Mouse (Mus musculus): ENCODE measurements at regions not wholly inside any gene's neighbourhood (a gene's known extent, or its start where the extent isn't known, plus 50 kb on each side); places are given as distances from the start of the nearest gene placed in this dataset.

- no peak for DNase-seq (ENCODE audit: low spot score in 2 of 2)
- Histone ChIP-seq H3K27ac (no peak overlapping the region), H3K4me3 (no peak overlapping the region)
- no peak for TF ChIP-seq CTCF (conservative IDR thresholded peaks at IDR 0.05)
These were observed 69.6 kb downstream of the Cetn3 start for GRCm38 (mm10) chr13:81852309-81852978.

DNA sequence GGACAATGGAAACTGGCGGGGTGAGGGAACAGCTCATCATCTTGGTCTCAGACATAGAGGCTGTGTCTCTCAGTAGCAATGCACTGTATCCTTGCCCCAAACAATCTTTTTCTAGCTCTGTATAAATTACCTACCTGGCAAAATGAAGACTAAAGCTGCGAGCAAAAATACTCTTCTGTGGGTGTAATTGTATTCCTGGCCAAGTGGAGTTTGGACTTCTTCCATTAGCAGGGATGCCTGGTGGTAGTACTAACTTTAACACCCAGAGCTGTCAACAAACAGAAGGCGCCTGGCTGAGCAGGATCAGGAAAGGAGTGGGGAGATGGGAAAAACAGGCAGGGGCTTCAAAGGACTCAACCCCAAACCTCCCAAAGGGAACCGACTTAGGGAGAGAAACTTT is 73.2 kb downstream of the Cetn3 start:
- Histone ChIP-seq H3K27ac (no peak overlapping the region; the same call in 1 of the 2 replicates), H3K4me3 (no peak overlapping the region)
- peak; percentile 26; the same call in 1 of the 2 replicates for TF ChIP-seq CTCF (conservative IDR thresholded peaks at IDR 0.05)
- DNase-seq (ENCODE audit: low spot score in 2 of 2): peak; percentile 36 to 64

- TF ChIP-seq CTCF (conservative IDR thresholded peaks at IDR 0.05): no peak
- no peak overlapping the region for H3K27ac ChIP-seq
- DNase-seq (ENCODE audit: low spot score in 2 of 2): no peak
- no peak overlapping the region for H3K4me3 ChIP-seq
These were observed 77.8 kb downstream of the Cetn3 start for GRCm38 (mm10) chr13:81860683-81861082.

GRCm38 (mm10) chr13:81861886-81862600 is 79.2 kb downstream of the Cetn3 start:
- H3K4me3 ChIP-seq: no peak overlapping the region
- no peak overlapping the region for H3K27ac ChIP-seq
- no peak for DNase-seq (ENCODE audit: low spot score in 2 of 2)
- TF ChIP-seq CTCF (conservative IDR thresholded peaks at IDR 0.05): no peak

- no peak for TF ChIP-seq CTCF (conservative IDR thresholded peaks at IDR 0.05)
- no peak overlapping the region for H3K4me3 ChIP-seq
- no peak for DNase-seq (ENCODE audit: low spot score in 2 of 2)
- H3K27ac ChIP-seq: no peak overlapping the region
These were observed 88.3 kb downstream of the Cetn3 start for GRCm38 (mm10) chr13:81871226-81871625.

- no peak for TF ChIP-seq CTCF (conservative IDR thresholded peaks at IDR 0.05)
- H3K27ac ChIP-seq: no peak overlapping the region
- DNase-seq (ENCODE audit: low spot score in 2 of 2): no peak
- no peak overlapping the region for H3K4me3 ChIP-seq
These were observed 103.0 kb downstream of the Cetn3 start for GRCm38 (mm10) chr13:81885879-81886278.

DNA sequence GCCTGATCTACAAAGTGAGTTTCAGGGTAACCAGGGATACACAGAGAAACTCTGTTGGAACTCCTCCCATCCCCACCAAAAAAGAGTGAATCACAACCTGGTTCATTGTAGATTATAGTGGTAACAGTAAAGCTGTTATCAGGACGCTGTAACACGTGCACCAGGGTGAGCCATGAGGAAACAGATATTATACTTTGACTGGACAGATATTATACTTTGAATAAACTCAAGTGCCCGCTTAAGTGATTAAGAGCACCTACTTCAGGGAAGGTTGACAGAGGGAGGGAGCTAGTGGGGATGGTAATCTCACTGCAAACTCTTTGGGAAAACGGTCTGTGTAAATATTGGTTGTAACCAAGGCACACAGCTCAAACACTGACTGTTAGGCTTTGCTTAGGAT is 147.4 kb downstream of the Cetn3 start:
- no peak for DNase-seq (ENCODE audit: low spot score in 2 of 2)
- H3K4me3 ChIP-seq: no peak overlapping the region
- no peak for TF ChIP-seq CTCF (conservative IDR thresholded peaks at IDR 0.05)
- H3K27ac ChIP-seq: no peak overlapping the region

- H3K4me3 ChIP-seq: no peak overlapping the region
- TF ChIP-seq CTCF (conservative IDR thresholded peaks at IDR 0.05): no peak
- no peak for DNase-seq (ENCODE audit: low spot score in 2 of 2)
- no peak overlapping the region for H3K27ac ChIP-seq
These were observed 148.3 kb downstream of the Cetn3 start for GRCm38 (mm10) chr13:81931199-81931598.

- no peak for TF ChIP-seq CTCF (conservative IDR thresholded peaks at IDR 0.05)
- Histone ChIP-seq H3K27ac (no peak overlapping the region), H3K4me3 (no peak overlapping the region)
- no peak for DNase-seq (ENCODE audit: low spot score in 2 of 2)
These were observed 154.2 kb downstream of the Cetn3 start for GRCm38 (mm10) chr13:81937061-81937460.

GRCm38 (mm10) chr13:81944047-81944446 is 161.2 kb downstream of the Cetn3 start:
- TF ChIP-seq CTCF (conservative IDR thresholded peaks at IDR 0.05): peak; percentile 97
- peak; percentile 82 to 90 for DNase-seq (ENCODE audit: low spot score in 2 of 2)
- Histone ChIP-seq H3K4me3 (peak overlapping the region; percentile 57), H3K27ac (peak overlapping the region; percentile 67)

DNA sequence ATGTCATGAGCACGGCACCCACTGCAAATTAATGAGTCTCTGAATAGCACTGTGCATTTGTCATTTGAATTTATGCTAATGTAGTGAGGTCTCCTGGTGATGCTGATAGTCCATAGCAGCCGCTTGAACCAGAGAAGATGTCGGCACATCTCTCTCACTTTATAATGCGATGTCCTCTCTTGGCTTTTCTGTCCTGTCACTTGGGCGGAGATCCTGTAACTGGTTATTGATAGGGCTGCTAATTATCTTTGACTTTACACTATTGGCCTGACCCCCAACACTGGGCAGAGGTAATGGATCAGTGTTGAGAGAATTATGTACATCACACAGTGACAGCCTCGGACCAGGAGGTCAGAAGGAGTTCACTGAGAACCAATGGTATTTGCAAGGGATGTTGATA is 161.6 kb downstream of the Cetn3 start:
- DNase-seq (ENCODE audit: low spot score in 2 of 2): no peak
- Histone ChIP-seq H3K4me3 (peak overlapping the region; percentile 57), H3K27ac (peak overlapping the region; percentile 67)
- no peak for TF ChIP-seq CTCF (conservative IDR thresholded peaks at IDR 0.05)

- Histone ChIP-seq H3K27ac (no peak overlapping the region), H3K4me3 (peak overlapping the region; percentile 19; the same call in 1 of the 2 replicates)
- TF ChIP-seq CTCF (conservative IDR thresholded peaks at IDR 0.05): no peak
- no peak for DNase-seq (ENCODE audit: low spot score in 2 of 2)
These were observed 162.9 kb downstream of the Cetn3 start for GRCm38 (mm10) chr13:81945741-81946140.

GRCm38 (mm10) chr13:81965431-81965830 is 182.6 kb downstream of the Cetn3 start:
- Histone ChIP-seq H3K4me3 (no peak overlapping the region), H3K27ac (no peak overlapping the region)
- no peak for TF ChIP-seq CTCF (conservative IDR thresholded peaks at IDR 0.05)
- DNase-seq (ENCODE audit: low spot score in 2 of 2): no peak

DNA sequence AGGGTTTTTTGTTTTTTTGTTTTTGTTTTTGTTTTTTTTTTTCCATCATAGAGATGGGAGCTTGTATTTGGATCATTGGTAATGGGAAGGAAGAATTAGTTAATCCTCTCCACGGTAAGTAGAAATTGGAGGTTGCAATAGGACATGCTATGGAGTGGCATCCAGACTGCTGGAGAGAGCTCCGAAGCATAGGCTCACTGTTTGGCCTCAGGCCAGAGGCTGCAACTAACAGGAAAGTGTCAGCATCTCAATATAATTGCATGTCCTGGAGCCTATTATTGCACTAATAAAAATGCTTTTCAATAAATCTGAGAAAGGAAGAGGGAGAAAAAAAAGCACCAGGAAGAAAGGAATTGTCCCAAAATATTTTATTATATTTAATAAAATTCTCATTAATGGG is 193.0 kb downstream of the Cetn3 start:
- DNase-seq (ENCODE audit: low spot score in 2 of 2): no peak
- H3K27ac ChIP-seq: no peak overlapping the region
- H3K4me3 ChIP-seq: no peak overlapping the region
- no peak for TF ChIP-seq CTCF (conservative IDR thresholded peaks at IDR 0.05)
